Mouse (Mus musculus) C2C12 (cell line): Measurements from ENCODE around the gene Gatm.

ENCODE experiments used
- MAX ChIP-seq: IDR thresholded peaks from one replicate; pipeline ENCODE4 v1.6.1; 2011; ENCODE audit warnings: mild to moderate bottlenecking, control low read depth
- USF1 ChIP-seq: IDR thresholded peaks from one replicate; pipeline ENCODE4 v1.6.1; 2011; ENCODE audit warnings: low read depth, mild to moderate bottlenecking, control low read depth, moderate library complexity

DNA sequence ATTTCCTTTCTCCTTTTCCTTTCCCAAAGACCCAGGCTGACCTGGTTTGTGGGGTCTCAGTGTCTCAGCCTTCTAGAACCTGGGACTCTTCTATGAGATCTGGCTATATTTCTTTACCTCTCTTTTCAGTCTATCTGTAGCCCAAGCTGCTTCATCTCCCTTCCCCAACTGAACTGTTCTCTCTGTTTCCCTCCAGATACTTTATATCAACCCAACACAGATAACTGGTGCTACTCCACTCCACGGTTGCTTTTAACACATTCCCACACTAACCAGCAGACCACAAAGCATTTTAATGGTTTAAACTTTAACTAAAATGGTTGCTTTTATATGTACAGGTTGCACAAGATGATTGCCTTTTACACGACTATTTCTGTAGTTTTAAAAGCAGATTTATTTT lies 19.9 kb downstream of the Gatm start:
- TF ChIP-seq USF1 (no peak), MAX (no peak)
